Mouse (Mus musculus): ENCODE measurements around the gene Ntf5.

GRCm38 (mm10) chr7:45369022-45369745, 44.3 kb upstream of the Ntf5 start:
- TF ChIP-seq CTCF (IDR thresholded peaks at IDR 0.05; ENCODE audit: borderline replicate concordance, insufficient read depth, low read length) = no peak
- no peak for TF ChIP-seq POLR2A (IDR thresholded peaks at IDR 0.05; ENCODE audit: low read depth, low read length)

Data from embryonic fibroblast, embryonic 13.5 days (primary cell).